Mouse (Mus musculus): ENCODE results near the gene F2r. TPM values are rescaled to one million over a fixed set of nuclear protein-coding genes. Genes with fewer than 3 reads are reported as not detected.
A peak's percentile ranks its signal among the peaks of the same experiment; 100 is the strongest.

F2r gene
- polyA plus RNA-seq, 1 experiment from 2014 or later, result 134 TPM

GRCm38 (mm10) chr13:95566841-95567551 is 51.3 kb downstream of the F2r start:
- Histone ChIP-seq H3K27ac (ENCODE audit: low read length) (no peak overlapping the region), H3K4me1 (ENCODE audit: insufficient read depth, low read depth, low read length) (no peaks in the 10 kb centered on the region), H3K36me3 (ENCODE audit: insufficient read depth, low read length) (no peaks in the 10 kb centered on the region), H3K4me3 (ENCODE audit: low read depth, low read length) (no peak overlapping the region), H3K9ac (replicated peaks; ENCODE audit: low read depth) (no peak overlapping the region), H3K9me3 (ENCODE audit: low read length) (no peaks in the 10 kb centered on the region), H3K4me2 (replicated peaks; ENCODE audit: low read depth, low read length) (no peak overlapping the region), H3K27me3 (replicated peaks; ENCODE audit: insufficient read depth, low read length) (no peaks in the 10 kb centered on the region)
- ATAC-seq, result no peak
- 93% methylated on average over 15 of the region's 15 CpGs for WGBS
- DNase-seq (ENCODE audit: low spot score), result no peak
- TF ChIP-seq CTCF (IDR thresholded peaks at IDR 0.05), result no peak
- no peak for TF ChIP-seq EP300 (IDR thresholded peaks at IDR 0.05)

- no peak overlapping the region for H3K9ac ChIP-seq (replicated peaks; ENCODE audit: low read depth)
- no peaks in the 10 kb centered on the region for H3K27me3 ChIP-seq (replicated peaks; ENCODE audit: insufficient read depth, low read length)
- TF ChIP-seq CTCF (IDR thresholded peaks at IDR 0.05) (peak; percentile 95), EP300 (IDR thresholded peaks at IDR 0.05) (no peak)
- H3K4me1 ChIP-seq (ENCODE audit: insufficient read depth, low read depth, low read length), result no peaks in the 10 kb centered on the region
- H3K36me3 ChIP-seq (ENCODE audit: insufficient read depth, low read length), result no peaks in the 10 kb centered on the region
- H3K4me3 ChIP-seq (ENCODE audit: low read depth, low read length), result no peak overlapping the region
- no peak overlapping the region for H3K27ac ChIP-seq (ENCODE audit: low read length)
- WGBS, result 1% methylated on average over 3 of the region's 3 CpGs
- no peaks in the 10 kb centered on the region for H3K9me3 ChIP-seq (ENCODE audit: low read length)
- ATAC-seq, result peak; percentile 83
- H3K4me2 ChIP-seq (replicated peaks; ENCODE audit: low read depth, low read length), result no peak overlapping the region
- peak; percentile 75 for DNase-seq (ENCODE audit: low spot score)
These were observed 54.6 kb downstream of the F2r start for GRCm38 (mm10) chr13:95563693-95564092.

- no peaks in the 10 kb centered on the region for H3K27me3 ChIP-seq (replicated peaks; ENCODE audit: insufficient read depth, low read length)
- ATAC-seq (peak; percentile 72), DNase-seq (ENCODE audit: low spot score) (peak; percentile 27)
- H3K36me3 ChIP-seq (ENCODE audit: insufficient read depth, low read length), result no peaks in the 10 kb centered on the region
- H3K4me3 ChIP-seq (ENCODE audit: low read depth, low read length), result no peak overlapping the region
- no peaks in the 10 kb centered on the region for H3K4me1 ChIP-seq (ENCODE audit: insufficient read depth, low read depth, low read length)
- H3K4me2 ChIP-seq (replicated peaks; ENCODE audit: low read depth, low read length), result no peak overlapping the region
- TF ChIP-seq CTCF (IDR thresholded peaks at IDR 0.05), result no peak
- H3K9ac ChIP-seq (replicated peaks; ENCODE audit: low read depth), result no peak overlapping the region
- no peaks in the 10 kb centered on the region for H3K9me3 ChIP-seq (ENCODE audit: low read length)
- no peak overlapping the region for H3K27ac ChIP-seq (ENCODE audit: low read length)
- 34% methylated on average over 10 of the region's 10 CpGs for WGBS
These were observed 55.1 kb downstream of the F2r start for GRCm38 (mm10) chr13:95563066-95563610.

- ATAC-seq, result no peak
- no peak overlapping the region for H3K4me3 ChIP-seq (ENCODE audit: low read depth, low read length)
- H3K4me2 ChIP-seq (replicated peaks; ENCODE audit: low read depth, low read length), result no peak overlapping the region
- WGBS, result 75% methylated on average over 7 of the region's 7 CpGs
- no peaks in the 10 kb centered on the region for H3K27me3 ChIP-seq (replicated peaks; ENCODE audit: insufficient read depth, low read length)
- H3K4me1 ChIP-seq (ENCODE audit: insufficient read depth, low read depth, low read length), result no peaks in the 10 kb centered on the region
- H3K9me3 ChIP-seq (ENCODE audit: low read length), result no peaks in the 10 kb centered on the region
- no peak for DNase-seq (ENCODE audit: low spot score)
- TF ChIP-seq EP300 (IDR thresholded peaks at IDR 0.05) (no peak), CTCF (IDR thresholded peaks at IDR 0.05) (no peak)
- H3K27ac ChIP-seq (ENCODE audit: low read length), result no peak overlapping the region
- no peaks in the 10 kb centered on the region for H3K36me3 ChIP-seq (ENCODE audit: insufficient read depth, low read length)
- no peak overlapping the region for H3K9ac ChIP-seq (replicated peaks; ENCODE audit: low read depth)
These were observed 61.0 kb downstream of the F2r start for GRCm38 (mm10) chr13:95557326-95557725.

- no peaks in the 10 kb centered on the region for H3K27me3 ChIP-seq (replicated peaks; ENCODE audit: insufficient read depth, low read length)
- no peaks in the 10 kb centered on the region for H3K36me3 ChIP-seq (ENCODE audit: insufficient read depth, low read length)
- no peak overlapping the region for H3K9ac ChIP-seq (replicated peaks; ENCODE audit: low read depth)
- H3K4me2 ChIP-seq (replicated peaks; ENCODE audit: low read depth, low read length), result no peak overlapping the region
- no peaks in the 10 kb centered on the region for H3K9me3 ChIP-seq (ENCODE audit: low read length)
- peak; percentile 54 for DNase-seq (ENCODE audit: low spot score)
- H3K27ac ChIP-seq (ENCODE audit: low read length), result no peak overlapping the region
- peak; percentile 61 for ATAC-seq
- TF ChIP-seq EP300 (IDR thresholded peaks at IDR 0.05) (no peak), CTCF (IDR thresholded peaks at IDR 0.05) (no peak)
- H3K4me1 ChIP-seq (ENCODE audit: insufficient read depth, low read depth, low read length), result no peaks in the 10 kb centered on the region
- 69% methylated on average over 11 of the region's 11 CpGs for WGBS
- H3K4me3 ChIP-seq (ENCODE audit: low read depth, low read length), result no peak overlapping the region
These were observed 64.3 kb downstream of the F2r start for GRCm38 (mm10) chr13:95553885-95554492.

Other genes starting within 250 kb of the F2r start
- 24.2 and 25.8 TPM in 2 replicates for gene Aggf1, start 243.1 kb downstream of the F2r start, polyA plus RNA-seq (2015; fragmentation: Nextera tagmentation; extraction: Ambion mirVana)
- gene Crhbp, start 173.6 kb downstream of the F2r start, polyA plus RNA-seq (2015; fragmentation: Nextera tagmentation; extraction: Ambion mirVana), result not detected in 2 replicates
- gene S100z, start 139.8 kb downstream of the F2r start, polyA plus RNA-seq (2015; fragmentation: Nextera tagmentation; extraction: Ambion mirVana), result not detected in 2 replicates
- gene F2rl1, start 93.3 kb downstream of the F2r start, polyA plus RNA-seq (2015; fragmentation: Nextera tagmentation; extraction: Ambion mirVana), result 4.3 and 5.6 TPM in 2 replicates
- 1.2 and 1.4 TPM in 2 replicates for gene F2rl2, start 78.4 kb upstream of the F2r start, polyA plus RNA-seq (2015; fragmentation: Nextera tagmentation; extraction: Ambion mirVana)

Data from lung, postnatal 0 days (tissue).